Mouse (Mus musculus): Measurements from ENCODE around the gene Pnpo.

The Pnpo gene

GRCm38 (mm10) chr11:96902639-96903635 is 40.8 kb downstream of the Pnpo start:
- no peak for DNase-seq

- no peak for DNase-seq
These were observed 42.5 kb downstream of the Pnpo start for GRCm38 (mm10) chr11:96901332-96901731.

- DNase-seq, result no peak
These were observed 44.1 kb downstream of the Pnpo start for GRCm38 (mm10) chr11:96899449-96900306.

GRCm38 (mm10) chr11:96895886-96896285 is 47.9 kb downstream of the Pnpo start:
- DNase-seq, result no peak

- no peak for DNase-seq
These were observed 50.5 kb downstream of the Pnpo start for GRCm38 (mm10) chr11:96893203-96893842.

GRCm38 (mm10) chr11:96891784-96892527 is 51.8 kb downstream of the Pnpo start:
- no peak for DNase-seq
